Mouse (Mus musculus) stomach, adult 2 months (tissue): ENCODE measurements around the gene Zfp655. TPM values are rescaled to one million over a fixed set of nuclear protein-coding genes. Genes with fewer than 3 reads are reported as not detected.

Experiments
- polyA plus RNA-seq: library from polyadenylated mRNA; depleted of rRNA; stranded (reverse); fragments of >200 nt; gene quantifications from 2 replicates; pipeline ENCODE4 v1.2.3, GENCODE M21; 2012; rRNA removed

Zfp655 gene
- 1.9 and 3.0 TPM in 2 replicates for polyA plus RNA-seq

DNA sequence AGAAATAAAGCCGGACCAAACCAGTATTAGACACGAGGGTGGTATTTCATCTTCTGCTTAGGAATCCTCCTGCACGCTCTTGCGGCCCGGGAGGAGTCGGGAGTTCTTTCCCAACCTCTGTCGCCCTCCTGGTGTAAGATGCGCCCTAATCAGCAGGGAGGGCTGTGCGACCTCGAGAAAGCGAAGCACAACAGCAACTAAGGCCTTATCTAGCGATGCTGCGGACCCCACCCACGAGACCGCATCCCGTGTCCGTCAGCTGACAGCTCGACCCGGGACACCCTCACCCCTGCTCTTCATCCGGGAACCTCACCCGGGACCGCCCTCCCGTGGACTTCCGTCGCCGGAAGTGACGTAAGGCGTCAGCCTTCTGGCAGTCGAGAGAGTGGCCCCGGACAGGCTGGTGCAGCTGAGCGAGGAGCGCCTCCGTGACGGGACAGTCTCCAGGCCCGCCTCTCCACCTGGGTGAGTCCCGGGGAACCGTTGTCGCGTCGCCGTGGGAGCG, at the start of gene Zfp655:
Gene Zfp655, plus strand, starts transcription at position 349 of the 505 bp plus-strand sequence.

DNA sequence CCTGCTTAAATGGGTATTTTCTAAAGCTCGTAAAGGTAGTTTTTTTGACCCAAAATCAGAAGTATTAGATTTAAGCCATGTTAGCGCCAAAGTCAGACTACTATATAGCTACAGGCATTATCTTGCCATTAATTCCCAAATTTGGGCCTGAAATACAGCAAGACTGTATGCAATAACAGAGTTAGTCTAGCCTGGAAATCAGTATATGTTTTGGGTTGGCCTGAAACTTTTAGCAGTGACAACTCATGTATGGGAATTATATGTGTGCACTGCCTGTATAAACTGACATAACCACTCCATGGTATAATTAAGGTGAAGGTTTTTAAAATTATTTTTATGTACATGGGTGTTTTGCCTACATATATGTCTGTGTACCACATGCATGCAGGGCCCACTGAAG, 39.6 kb upstream of the Zfp655 start, which contains the start of gene Atp5j2:
Gene Atp5j2, minus strand, starts transcription at position 101 of the 400 bp plus-strand sequence.

GRCm38 (mm10) chr5:145201321-145201991, 30.1 kb upstream of the Zfp655 start, which contains the start of gene Zkscan14:
TSS of gene Zkscan14 (minus strand) at chr5:145201868.

DNA sequence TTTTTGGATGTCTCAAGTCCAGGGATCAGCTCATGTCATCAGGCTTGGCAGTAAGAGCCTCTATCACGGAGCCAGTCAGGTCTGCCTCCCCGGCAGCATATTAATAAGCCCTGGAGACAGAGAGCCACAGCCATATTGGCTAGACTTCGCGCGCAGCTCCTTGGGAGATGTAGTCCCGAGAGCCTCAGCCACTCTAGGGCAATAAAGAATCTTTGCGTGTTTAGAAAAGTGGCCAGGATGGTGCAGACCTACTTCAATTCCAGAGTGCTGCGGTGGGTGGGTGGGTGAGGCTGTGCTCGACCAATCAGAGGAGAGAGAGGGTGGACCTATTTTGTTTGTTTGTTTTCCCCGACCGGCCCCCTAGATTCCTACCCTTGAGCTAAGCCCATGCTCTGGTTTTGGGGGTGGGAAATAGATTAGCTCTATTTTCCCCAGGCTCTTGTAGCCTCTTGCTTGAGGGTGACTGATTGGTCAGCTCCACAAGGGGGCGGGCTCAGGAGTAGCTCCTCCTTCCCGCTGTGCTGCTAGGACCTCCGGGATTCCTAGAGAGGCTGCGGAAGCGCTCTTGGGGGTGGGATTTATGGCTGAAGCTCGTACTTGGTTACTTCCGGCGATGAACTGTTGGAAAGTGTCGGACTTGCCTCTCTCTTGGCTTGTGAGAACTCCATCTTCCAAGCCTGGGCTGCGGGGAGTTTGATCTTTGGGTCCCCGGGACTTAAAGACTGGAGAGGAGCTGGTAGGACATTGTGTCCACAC, 27.4 kb upstream of the Zfp655 start, which contains the start of gene Zkscan5:
Gene Zkscan5, plus strand, starts transcription at position 627 of the 756 bp plus-strand sequence.

GRCm38 (mm10) chr5:145280371-145281143, 49.0 kb downstream of the Zfp655 start, which contains the start of gene Zscan25:
TSS of gene Zscan25 (plus strand) at chr5:145280500.

Other genes with a start within 250 kb of the Zfp655 start
- gene Gm4871, start 199.0 kb upstream of the Zfp655 start, polyA plus RNA-seq, result not detected in 2 replicates
- gene 1700018F24Rik, start 188.7 kb upstream of the Zfp655 start, polyA plus RNA-seq, result not detected in 2 replicates
- gene Arpc1a, start 147.9 kb upstream of the Zfp655 start, polyA plus RNA-seq, result 44.3 and 48.9 TPM in 2 replicates
- gene Kpna7, start 147.7 kb upstream of the Zfp655 start, polyA plus RNA-seq, result 0.15 TPM in 1 of 2 replicates, not detected in the other
- gene Arpc1b, start 117.5 kb upstream of the Zfp655 start, polyA plus RNA-seq, result 304 and 321 TPM in 2 replicates
- gene Pdap1, start 91.5 kb upstream of the Zfp655 start, polyA plus RNA-seq, result 12.1 and 13.0 TPM in 2 replicates
- 23.2 and 25.2 TPM in 2 replicates for gene Bud31, start 91.4 kb upstream of the Zfp655 start, polyA plus RNA-seq
- gene Ptcd1, start 64.6 kb upstream of the Zfp655 start, polyA plus RNA-seq, result 3.8 and 4.2 TPM in 2 replicates
- gene Cpsf4, start 64.5 kb upstream of the Zfp655 start, polyA plus RNA-seq, result 11.0 and 11.7 TPM in 2 replicates
- gene Atp5j2, start 39.7 kb upstream of the Zfp655 start, polyA plus RNA-seq, result 46.2 and 49.2 TPM in 2 replicates
- 0.90 and 0.97 TPM in 2 replicates for gene Zkscan14, start 29.8 kb upstream of the Zfp655 start, polyA plus RNA-seq
- gene Zkscan5, start 27.2 kb upstream of the Zfp655 start, polyA plus RNA-seq, result 0.91 and 1.6 TPM in 2 replicates
- 5.4 and 6.1 TPM in 2 replicates for gene Zscan25, start 48.8 kb downstream of the Zfp655 start, polyA plus RNA-seq
- not detected in 2 replicates for gene Cyp3a57, start 113.6 kb downstream of the Zfp655 start, polyA plus RNA-seq
- not detected in 2 replicates for gene Cyp3a16, start 238.0 kb downstream of the Zfp655 start, polyA plus RNA-seq